Mouse (Mus musculus) cerebellum, postnatal 14 days (tissue): ENCODE measurements around the gene Gnaq.
"Not testable (repeated sequence)": the region's sequence is repeated elsewhere in the genome, so short reads cannot be mapped to it uniquely, and the experiment has no call there.

ENCODE experiments used
- DNase-seq, 2 experiments: peaks; one replicate each; pipeline ENCODE4 v3.0.0; 2021; ENCODE audit warnings: mixed read lengths in 2 of 2

Gnaq gene

DNA sequence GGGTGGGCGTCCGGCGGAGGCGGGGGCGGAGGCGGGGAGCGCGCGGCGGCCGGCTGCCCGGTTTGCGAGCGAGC is at the start of gene Gnaq:
Gnaq (plus strand) TSS at position 41 of the 74 bp plus-strand sequence.
- no peak for DNase-seq

DNA sequence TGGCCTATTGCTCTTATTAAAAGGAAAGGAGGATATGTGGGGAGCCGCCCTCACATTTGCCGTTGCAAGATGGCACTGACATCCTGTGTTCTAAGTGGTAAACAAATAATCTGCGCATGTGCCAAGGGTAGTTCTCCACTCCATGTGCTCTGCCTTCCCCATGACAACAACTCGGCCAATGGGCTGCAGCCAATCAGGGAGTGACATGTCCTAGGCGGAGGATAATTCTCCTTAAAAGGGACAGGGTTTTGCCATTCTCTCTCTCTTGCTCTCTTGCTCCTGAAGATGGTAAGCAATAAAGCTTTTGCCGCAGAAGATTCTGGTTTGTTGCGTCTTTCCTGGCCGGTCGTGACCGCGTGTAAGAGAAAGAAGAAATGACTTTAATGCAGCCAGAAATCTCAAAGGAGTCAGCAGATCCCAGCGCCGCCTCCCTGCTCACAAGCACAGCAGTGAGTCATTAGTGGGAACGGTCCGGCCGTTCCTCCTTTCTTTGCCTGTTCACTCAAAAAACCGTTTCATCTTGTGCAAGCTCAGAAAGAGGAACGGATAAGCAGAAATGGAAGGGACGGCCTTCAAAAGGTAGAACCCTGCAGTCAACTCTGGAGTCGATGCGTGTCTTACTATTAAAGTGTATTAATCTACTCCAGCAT is 48.5 kb upstream of the Gnaq start:
- DNase-seq, result not testable (repeated sequence)

DNA sequence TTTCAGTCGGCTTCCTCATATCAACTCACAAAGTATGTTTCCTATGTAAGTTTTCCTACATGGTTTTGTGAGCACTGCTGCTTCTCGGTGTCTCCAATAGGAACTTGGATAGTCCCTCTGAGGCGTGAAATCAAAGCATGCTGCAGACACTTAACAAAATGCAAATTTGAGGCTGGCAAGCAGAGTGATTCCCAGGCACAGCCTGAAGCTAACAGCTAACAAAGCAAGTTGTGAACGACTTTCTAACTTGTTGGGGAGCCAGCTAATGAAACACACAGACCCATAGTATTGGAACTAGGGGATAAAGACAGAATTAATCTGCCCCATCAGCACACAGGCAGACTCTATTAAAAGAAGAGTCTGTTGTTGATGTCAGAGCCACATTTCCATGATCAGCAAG is 47.4 kb upstream of the Gnaq start:
- no peak for DNase-seq

DNA sequence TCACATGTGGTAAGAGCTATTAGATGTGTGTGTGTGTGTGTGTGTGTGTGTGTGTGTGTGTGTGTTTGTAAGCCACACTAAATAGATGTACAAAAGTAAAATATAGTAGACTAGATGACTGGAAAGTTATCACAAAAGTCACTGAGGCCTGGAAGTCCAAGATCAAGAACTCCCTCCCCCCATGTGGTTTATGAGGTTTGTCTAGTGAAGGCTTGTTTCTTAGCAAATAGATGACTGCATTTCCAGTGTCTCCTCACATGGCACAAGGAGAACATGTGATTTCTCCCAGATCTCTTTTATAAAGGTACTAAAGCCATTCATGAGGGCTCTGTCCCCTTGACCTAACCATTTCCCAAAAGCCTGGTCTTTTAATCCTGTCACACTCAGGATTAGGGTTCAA is 46.5 kb upstream of the Gnaq start:
- no peak for DNase-seq

DNA sequence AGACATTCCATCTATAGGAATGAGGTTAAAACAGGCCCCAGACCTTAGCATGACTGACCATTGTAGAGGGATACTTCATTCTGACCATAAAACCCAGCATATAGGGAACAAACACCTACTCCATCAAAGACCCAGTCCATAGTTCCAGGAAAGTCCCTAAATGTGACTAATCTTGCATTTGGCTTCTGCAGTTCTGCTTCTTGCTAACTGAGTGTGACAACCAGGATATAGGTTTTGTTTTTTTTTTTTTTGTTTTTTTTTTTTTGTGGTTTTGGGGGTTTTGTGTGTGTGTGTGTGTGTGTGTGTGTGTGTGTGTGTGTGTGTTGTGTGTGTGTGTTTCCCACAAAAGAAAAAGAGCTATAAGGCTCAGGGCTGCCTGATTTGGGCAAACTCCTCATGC is 46.0 kb upstream of the Gnaq start:
- no peak for DNase-seq

DNA sequence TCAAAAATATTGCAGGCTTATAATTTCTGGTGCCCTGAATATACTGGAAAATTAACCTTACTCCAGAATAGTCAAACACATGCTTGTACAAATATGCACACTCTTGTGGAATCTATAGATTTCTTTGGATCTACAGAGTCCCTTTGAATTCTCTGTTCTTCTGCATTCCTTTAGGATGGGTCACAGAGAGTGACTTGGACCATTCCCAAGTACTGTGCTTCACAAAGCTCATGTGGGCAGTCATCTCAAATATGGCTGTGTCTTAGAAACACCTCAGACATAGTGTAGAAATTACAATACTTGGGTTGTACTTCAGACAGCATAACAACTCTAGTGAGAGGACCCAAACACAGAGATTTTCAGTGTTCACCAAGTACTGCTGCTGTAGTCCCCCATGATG is 45.2 kb upstream of the Gnaq start:
- no peak for DNase-seq

DNA sequence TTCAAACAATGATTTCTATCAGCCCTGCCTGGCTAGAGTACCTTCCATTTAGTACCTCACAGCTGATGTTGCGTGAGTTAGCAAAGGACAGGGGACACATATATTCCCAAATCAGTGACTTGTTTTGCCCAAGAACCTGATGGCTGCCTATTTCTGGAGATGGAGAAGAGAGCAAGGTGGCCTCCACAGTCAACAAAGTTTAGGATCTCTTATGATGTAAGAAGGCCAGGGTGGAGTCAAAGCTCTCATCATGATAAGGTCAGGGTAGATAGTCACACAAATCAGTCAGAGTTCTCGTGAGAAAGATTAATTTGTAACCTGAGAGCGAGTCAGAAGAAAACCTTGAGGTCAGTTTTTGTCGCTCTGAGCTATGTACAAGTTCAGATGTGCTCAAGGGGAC is 39.0 kb upstream of the Gnaq start:
- DNase-seq, result no peak

DNA sequence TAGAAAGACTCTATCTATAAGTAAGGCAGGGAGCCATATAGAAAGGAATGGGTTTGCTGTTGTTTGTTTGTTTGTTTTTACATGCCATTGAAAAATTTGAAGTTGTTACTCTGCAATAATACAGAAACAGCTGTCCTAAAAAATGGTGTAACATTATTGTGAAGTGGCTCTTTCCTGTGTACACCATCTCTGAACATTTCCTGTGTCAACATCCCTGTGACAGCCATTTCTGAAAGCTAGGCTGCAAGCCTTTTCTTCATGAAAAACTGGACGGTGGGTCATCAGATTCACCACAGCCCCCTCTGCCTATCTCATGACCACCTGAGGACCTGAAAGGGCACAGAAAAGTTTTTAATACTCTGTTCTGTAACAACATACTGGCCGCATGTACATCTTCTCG is 22.7 kb upstream of the Gnaq start:
- no peak for DNase-seq

DNA sequence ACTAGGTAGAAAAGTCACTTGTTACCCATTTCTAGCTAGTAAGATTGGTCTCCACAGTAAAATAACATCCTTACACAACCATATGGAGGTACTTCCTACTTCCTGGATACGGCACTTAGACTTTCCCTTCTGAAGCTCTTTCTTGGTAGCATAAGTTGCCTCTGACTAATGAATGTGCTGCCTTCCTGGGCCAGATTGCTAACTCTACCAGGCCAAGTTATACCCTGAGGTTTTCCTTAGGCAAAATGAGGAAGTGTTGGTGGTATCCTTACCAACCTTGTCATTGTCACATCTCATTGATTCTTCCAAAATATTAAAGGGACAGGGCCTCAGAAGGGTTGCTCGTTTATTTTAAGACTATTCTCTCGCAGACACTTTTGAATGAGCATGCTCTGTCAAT is 22.0 kb upstream of the Gnaq start:
- DNase-seq, result no peak

DNA sequence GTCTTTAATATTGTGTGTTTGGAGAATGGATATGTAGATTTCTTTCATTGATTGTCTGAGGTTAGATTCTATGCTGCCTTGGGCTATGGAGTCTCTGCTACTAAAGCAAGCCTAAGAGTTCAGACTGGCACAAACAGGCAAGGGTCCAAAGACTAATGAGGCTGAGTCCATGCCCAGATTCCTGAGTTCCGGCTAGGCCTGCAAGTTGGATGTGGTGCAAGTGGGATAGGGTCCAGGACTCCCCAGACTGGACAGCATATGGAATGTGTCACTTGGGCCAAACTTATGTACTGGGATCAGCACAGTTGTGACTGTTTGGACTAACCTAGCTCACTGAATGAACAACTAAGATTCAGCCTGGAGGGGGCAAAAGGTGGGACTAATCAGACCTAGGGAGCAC is 19.3 kb upstream of the Gnaq start:
- DNase-seq, result peak; percentile 95 to 98

DNA sequence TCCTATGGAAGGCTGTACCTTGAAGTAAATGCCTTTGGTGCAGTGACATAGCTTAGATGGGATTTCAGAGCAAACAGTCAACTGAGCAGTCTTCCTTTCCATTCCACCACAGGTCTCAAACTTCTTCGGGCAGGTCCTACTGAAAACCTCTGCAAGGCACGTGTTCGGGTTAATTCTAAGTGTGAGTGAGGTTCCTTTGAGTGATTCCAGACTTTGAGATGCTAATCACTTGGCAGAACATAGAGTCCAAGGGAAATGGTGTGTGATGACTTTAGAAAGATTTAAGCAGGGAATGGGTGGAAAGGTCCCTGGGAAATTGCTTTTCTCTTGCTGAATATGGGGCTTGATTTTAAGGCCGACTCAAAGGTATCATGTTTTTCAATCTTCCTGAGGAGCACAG is 14.2 kb upstream of the Gnaq start:
- DNase-seq, result no peak

DNA sequence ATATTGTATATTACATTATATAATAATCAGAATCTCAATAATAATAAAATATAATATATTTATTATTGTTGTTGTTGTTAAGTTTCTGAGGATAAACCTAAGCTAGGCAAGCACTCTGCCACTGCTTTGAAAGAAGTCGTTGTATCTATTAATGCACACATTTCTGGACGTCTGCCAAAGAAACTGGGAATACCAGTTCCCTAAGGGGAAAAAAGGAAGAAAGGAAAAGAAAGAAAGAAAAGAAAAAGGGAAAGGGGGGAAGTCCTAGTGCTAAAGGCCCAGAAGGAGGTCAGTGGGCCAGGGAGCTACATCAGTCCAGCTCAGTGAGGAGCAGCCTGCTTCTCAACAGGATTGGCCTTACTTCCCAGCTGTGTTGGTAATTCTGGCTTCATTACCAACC is 11.3 kb upstream of the Gnaq start:
- no peak for DNase-seq

DNA sequence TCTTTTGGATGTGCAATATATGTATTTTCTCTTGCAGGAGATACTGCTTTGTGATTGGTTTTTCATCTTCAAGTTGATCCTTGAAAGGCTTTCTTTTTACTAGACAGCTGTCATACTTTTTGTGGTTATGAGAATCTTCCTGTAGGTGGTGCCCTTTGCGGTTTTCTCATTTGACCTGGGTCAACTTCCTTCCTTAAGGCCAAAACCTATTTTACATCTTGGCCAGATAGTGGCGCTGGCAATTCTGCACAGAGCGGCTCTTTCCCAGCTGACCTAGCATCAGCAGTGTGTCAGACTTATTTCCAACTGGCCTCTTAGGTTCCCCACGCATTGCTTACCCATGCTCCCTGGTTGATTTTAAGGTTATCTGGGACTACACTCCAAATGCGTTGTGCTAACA is 3.9 kb upstream of the Gnaq start:
- peak; percentile 35 to 37 for DNase-seq

DNA sequence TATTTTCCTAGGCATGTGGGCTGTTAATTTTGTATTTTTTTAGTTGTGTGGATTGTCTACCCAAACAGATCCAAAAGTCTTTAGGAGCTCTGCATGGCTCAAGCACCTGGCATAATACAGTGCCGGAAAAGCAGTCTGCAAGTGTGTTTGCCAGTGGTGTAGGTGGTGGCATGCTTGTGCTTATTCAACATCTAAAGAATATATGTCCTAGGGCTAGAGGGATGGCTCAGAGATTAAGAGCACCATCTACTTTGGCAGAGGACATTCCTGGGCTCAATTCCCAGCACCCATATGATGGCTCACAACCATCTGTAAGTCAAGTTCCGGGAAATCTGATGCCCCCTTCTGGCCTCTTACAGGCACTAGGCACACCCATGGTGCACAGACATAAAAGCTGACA is 3.5 kb upstream of the Gnaq start:
- DNase-seq, result no peak

DNA sequence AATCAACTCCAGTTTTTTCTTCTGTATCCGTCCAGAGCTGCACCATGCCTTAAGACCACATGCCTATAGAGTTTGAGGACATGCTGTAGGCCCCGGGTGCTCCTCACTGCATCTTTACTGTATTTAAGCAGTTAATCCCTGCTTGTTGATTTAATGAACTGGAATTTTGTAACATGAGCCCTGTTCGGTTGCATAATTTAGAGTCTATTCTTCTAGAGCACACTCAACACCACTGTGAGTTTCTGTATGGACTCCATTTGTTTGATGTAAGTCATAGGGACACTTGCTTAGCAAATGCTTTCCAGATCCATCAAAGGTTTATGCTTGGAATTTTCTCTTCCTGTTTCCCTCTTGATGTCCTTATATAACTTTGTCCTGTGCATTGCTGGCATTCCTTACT is 2.2 kb upstream of the Gnaq start:
- DNase-seq, result no peak

DNA sequence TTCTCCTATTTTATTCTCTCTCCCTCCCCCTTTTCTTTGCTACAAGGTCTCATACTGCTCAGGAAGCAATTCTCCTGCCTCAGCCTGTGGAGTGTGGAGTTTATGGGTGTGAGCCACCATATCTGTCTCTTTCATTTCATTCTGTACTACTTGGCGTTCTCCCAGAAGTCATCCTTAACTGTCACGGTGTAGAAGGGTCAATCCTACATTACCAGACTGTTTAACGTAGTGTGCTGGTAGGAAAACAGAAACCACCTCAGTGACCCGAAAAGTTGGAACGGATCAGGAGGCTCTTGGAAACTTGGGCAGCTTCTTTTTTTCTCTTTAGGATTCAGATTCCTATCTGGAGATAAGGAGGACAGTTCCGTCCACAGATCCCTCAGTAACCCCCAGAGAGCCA is 800 bp upstream of the Gnaq start:
- DNase-seq, result no peak

DNA sequence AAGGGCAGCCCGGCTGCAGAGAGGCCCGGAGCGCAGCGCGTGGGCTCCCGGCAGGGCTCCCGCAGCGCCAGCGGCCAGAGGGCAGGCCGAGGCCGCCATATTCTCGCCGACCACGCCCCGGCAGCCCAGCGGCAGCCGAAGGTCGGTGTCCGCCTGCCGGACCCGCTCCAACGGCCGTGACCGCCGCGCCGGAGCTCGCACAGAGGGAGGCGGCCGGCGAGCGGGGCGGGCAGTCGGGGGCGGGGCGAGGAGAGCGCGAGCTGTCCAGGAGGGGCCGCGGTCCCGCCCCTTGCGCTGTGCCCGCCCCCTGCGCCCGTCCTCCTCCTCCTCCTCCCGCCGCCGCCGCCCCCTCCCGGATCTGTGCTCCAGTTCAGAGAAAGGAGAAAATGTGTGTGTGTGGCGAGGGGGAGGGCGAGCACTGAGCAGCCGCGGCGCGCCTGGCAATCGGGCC is 266 bp upstream of the Gnaq start:
- DNase-seq, result peak; percentile 95

DNA sequence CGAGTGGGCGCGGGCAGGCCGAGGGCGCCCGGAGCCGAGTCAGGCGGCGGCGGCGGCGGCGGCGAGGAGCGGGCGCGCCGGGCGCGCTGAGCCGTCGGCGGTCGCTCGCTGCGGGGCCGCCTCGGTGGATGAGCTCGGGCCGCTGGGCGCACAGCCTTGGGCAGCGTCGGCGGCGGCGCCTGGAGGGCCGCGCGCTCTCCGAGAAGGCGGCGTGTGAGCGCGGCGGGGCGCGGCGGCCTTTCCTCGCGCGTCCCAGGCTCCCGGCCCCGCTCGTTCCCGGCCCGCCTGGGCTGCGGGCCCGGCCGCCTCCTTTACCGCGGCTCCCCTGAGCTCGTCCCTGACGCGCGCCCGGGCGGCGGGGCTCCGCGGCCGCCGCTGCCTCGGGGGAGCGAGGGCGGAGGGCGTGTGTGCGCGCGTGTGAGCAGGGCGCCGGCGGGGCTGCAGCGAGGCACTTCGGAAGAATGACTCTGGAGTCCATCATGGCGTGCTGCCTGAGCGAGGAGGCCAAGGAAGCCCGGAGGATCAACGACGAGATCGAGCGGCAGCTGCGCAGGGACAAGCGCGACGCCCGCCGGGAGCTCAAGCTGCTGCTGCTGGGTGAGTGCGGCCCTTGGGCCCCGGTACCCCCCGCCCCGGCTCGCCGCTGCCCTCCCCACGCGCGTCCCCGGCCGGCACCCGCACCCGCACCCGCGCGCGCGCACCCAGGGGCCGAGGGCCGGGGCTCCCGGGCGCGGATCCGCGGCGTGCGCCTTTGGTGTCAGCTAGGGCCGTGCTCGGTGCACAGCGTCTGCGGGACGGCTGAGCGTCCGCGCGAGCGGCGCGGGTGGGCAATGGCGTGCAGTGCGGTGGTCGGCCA is 462 bp downstream of the Gnaq start:
- DNase-seq, result peak; percentile 78 to 82

DNA sequence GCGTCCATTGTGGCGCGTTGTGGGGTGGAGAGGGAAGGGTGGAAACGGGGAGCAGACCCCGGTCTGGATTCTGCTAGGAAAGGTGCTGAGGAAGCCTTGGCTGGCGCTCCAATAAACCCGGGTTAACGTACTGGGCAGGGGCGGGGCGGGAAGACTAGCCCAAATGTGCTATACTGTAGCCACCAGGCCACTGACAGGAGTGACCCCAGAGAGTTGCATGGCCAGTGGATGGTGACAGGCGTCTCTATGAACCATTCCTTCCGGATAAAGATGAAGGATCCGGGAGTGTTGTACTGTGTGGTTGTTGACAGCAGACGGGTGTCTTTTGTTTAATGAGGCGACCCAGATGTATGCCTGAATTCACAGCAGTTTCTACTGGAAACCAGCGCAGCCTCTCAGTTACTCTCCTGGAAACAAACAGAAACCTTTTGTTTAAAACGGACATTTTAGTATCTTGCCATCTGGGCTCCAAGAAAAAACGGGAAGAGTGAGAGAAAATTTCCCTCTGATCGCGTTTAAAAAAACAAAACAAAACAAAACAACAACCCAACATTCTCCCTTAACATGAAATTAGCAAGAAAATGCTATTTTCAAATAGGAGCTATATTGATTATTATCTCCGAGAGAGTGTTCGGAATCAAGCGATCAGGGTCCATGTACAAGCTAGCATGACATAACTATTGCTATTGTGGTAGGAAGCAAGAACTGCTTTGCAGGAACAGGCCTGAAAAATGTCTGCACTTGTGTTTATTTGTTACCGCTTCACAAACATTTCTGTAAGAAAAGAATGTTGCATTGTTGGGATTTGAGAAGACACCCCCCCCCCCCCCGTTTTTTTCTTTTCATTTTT is 1.3 kb downstream of the Gnaq start:
- DNase-seq, result no peak

DNA sequence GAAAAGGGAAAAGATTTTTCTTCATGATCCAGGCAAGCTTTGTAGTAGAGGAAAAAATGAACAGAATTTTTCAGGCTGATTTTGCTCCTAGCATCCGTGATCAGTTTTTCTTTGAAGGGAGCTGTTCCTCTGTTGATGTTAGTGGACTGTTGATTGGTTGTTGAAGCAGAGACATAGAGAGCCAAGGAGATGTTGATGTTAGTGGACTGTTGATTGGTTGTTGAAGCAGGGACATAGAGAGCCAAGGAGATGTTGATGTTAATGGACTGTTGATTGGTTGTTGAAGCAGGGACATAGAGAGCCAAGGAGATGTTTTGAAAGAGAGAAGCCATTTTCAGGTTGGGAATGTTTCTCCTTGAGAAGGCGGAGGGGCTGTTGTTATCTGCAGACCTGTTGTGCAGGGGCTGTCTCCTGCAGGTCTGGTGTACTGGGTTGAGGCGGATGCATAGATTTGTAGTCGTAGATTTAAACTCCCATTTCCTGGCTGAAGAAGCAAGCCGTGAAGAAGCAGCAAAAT is 5.5 kb downstream of the Gnaq start:
- DNase-seq, result no peak

DNA sequence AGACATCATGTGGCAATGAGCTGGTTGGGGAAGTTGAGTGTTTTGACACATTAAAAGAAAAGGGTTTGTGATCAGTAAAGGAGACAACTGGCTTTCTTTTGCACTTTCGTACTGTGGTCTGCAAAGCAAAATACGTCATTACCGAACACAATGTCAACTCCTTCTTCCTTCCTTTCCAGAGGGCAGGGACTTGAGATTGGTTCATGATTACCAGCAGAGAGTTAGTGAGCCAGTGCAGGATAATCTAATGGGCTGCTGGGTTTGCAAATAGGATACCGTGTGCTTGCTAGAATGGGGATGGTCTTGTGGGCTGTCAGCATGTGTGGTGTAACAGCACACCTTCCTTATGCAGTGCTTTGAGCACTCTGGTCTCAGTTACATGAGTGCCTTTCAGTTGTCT is 8.1 kb downstream of the Gnaq start:
- DNase-seq, result no peak

DNA sequence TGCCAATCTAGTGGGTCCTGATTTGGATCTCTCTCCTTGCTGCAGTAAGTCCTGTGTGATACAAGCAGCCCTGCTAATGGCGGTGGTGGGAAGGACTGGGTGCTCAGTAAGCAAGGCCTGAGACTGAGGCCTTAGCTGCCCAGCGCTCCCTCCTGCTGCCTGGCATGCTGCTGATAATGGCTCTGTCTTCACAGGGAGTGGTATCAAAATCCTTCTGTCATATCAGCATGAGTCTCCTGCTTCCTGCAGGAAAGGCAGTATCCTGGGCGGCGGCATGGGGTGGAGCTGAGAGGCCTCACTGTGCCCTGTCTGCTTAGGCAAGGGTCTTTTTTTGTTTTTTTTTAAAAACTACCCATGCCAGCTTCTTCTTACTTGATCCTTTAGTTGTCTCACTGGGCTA is 9.2 kb downstream of the Gnaq start:
- no peak for DNase-seq

DNA sequence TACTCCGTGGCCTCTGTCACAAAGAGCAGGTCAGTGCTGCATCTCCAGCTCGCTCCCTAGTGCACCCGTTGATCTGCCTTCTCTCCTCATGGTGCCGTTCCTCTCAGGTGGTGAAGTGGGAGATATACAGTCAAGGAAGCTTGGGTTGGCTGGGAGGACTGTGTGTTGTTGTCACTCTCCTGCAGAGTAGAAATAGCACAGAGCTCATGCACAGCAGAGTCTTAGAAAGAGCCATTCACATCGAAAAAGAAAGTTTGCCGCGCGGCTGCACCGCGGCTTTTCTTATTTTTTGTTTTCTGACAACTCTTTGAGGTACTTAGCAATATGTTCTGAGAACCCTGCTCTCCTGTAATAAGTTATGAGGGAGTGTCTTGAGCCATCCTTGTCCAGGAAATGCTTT is 10.4 kb downstream of the Gnaq start:
- no peak for DNase-seq

DNA sequence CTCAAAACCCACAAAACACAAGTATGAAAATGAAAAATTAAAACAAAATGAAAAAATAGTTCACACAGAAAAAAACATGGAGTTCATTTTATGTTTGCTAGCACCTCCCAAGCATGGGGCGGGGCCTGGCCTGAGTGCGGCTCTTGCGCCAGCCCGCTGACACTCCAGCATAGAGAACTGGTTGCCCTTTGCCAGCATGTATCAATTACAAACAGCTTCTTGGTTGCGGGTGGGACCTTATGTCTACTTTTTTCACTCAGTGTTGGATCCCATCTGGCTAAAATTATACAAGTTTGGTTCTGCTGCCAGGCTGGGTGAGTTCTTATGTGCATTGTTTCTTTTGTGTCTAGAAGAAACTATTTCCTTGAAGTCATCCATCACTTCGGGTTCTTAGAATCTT is 14.8 kb downstream of the Gnaq start:
- peak in 1 of 2 experiments; percentile 28 for DNase-seq
